Mouse (Mus musculus): ENCODE data around the gene Ppp3r1. TPM values are rescaled to one million over a fixed set of nuclear protein-coding genes. Genes with fewer than 3 reads are reported as not detected.

Gene Ppp3r1
- total and polyA plus RNA-seq, 3 experiments, result 31.8 to 128 (median 116) TPM

GRCm38 (mm10) chr11:17202481-17202880 lies 43.4 kb downstream of the Ppp3r1 start:
- Histone ChIP-seq H3K9ac (ENCODE audit: insufficient read depth, low read depth) (no peak overlapping the region), H3K4me1 (ENCODE audit: control insufficient read depth in 1 of 2, insufficient read depth in 2 of 2) (peaks cover 2 to 23% of the 10 kb centered on the region in 2 experiments; a peak in 2 of 4 replicates), H3K4me2 (ENCODE audit: insufficient read depth, low read depth, poor library complexity, severe bottlenecking) (no peak overlapping the region), H3K36me3 (replicated peaks in 1 of 2; ENCODE audit: control insufficient read depth in 1 of 2, insufficient read depth in 1 of 2, low read length in 1 of 2) (peaks cover 51 to 94% of the 10 kb centered on the region in 2 experiments), H3K27me3 (replicated peaks) (no peaks in the 10 kb centered on the region), H3K4me3 (replicated peaks in 1 of 3; ENCODE audit: low read depth in 2 of 3, low read length in 2 of 3, poor library complexity in 1 of 3) (no peak overlapping the region), H3K79me2 (replicated peaks; ENCODE audit: control insufficient read depth, extremely low read depth, insufficient read depth, poor library complexity, severe bottlenecking) (peaks cover 3% of the 10 kb centered on the region; the same call in 1 of the 2 replicates), H3K27ac (ENCODE audit: insufficient read depth, low read depth) (no peak overlapping the region), H3K9me3 (replicated peaks; ENCODE audit: low read length) (no peaks in the 10 kb centered on the region)
- dilution Hi-C loops (cut with MboI; ENCODE audit: extremely low pct_ligation_motif_present, extremely low pct_unique_long_range_greater_than_20kb, low sequenced_read_pairs) (no loop called here), in situ Hi-C loops (cut with MboI; ENCODE audit: low pct_ligation_motif_present, low pct_unique_long_range_greater_than_20kb, low sequenced_read_pairs) (no loop called here)
- no peak for DNase-seq (ENCODE audit: extremely low read depth)
- TF ChIP-seq MAX (IDR thresholded peaks at IDR 0.05; ENCODE audit: low read length) (no peak), NRF1 (IDR thresholded peaks at IDR 0.05; ENCODE audit: low read depth, low read length) (no peak), MXI1 (IDR thresholded peaks at IDR 0.05; ENCODE audit: low read depth, low read length) (no peak), POLR2A (IDR thresholded peaks at IDR 0.05; ENCODE audit: low read depth, low read length) (peak; percentile 24; the same call in 1 of the 2 replicates)

DNA sequence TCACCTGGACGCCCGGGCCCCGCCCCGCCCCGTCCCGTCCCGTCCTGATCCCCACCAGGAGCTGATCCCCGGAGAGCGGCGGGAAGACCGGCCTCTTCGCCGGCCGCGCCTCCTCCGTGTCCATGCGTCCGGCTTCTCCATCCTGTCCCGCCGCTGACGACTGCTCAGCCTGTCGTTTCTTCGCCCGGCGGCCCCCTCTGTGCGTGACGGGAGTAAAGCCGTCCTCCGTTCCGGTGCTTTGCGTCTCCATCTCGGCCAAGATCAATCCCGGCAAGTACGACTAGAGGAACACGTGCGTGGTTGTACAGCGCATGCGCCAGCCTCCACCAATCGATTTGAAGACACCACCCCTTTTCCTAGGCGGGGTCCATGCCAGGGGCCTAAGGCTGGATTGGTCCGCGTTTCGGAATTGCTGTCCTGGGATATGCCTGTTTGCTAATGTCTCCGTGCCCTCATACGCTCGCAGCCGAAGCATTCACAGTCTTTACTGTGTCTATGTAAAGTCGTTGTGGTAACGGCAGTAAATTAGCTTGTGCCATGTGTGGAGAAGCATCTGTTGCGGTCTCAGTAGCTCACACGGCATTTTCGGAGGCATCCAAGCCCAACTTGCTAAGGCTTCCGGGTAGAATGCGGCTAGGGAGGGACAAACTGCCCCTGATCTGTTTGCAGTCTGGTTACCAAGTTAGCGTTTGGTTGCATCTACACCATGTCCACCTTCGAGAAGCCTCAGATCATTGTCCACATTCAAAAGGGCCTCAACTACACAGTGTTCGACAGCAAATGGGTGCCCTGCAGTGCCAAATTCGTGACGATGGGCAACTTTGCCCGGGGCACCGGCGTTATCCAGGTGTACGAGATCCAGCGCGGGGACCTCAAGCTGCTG lies 52.4 kb downstream of the Ppp3r1 start, which contains the start of gene Pno1:
Gene Pno1 (minus strand): TSS at position 311 of the 883 bp plus-strand sequence.
- H3K27me3 ChIP-seq (replicated peaks), result no peaks in the 10 kb centered on the region
- in situ Hi-C loops (cut with MboI; ENCODE audit: low pct_ligation_motif_present, low pct_unique_long_range_greater_than_20kb, low sequenced_read_pairs) (no loop called here), dilution Hi-C loops (cut with MboI; ENCODE audit: extremely low pct_ligation_motif_present, extremely low pct_unique_long_range_greater_than_20kb, low sequenced_read_pairs) (no loop called here)
- peak within 1 kb of the TSS; percentile 75 to 94 (median 94) for H3K4me3 ChIP-seq (replicated peaks in 1 of 3; ENCODE audit: low read depth in 2 of 3, low read length in 2 of 3, poor library complexity in 1 of 3)
- peaks cover 13 to 42% of the 10 kb centered on the region in 2 experiments; a peak in 3 of 4 replicates for H3K4me1 ChIP-seq (ENCODE audit: control insufficient read depth in 1 of 2, insufficient read depth in 2 of 2)
- H3K4me2 ChIP-seq (ENCODE audit: insufficient read depth, low read depth, poor library complexity, severe bottlenecking), result peak within 1 kb of the TSS; percentile 92
- H3K27ac ChIP-seq (ENCODE audit: insufficient read depth, low read depth), result peak within 1 kb of the TSS; percentile 74
- peak; percentile 99 for DNase-seq (ENCODE audit: extremely low read depth)
- peaks cover 21 to 45% of the 10 kb centered on the region in 2 experiments for H3K36me3 ChIP-seq (replicated peaks in 1 of 2; ENCODE audit: control insufficient read depth in 1 of 2, insufficient read depth in 1 of 2, low read length in 1 of 2)
- H3K9ac ChIP-seq (ENCODE audit: insufficient read depth, low read depth), result peak within 1 kb of the TSS; percentile 77
- H3K9me3 ChIP-seq (replicated peaks; ENCODE audit: low read length), result no peaks in the 10 kb centered on the region
- peaks cover 39% of the 10 kb centered on the region for H3K79me2 ChIP-seq (replicated peaks; ENCODE audit: control insufficient read depth, extremely low read depth, insufficient read depth, poor library complexity, severe bottlenecking)
- TF ChIP-seq KAT2A (IDR thresholded peaks at IDR 0.05; ENCODE audit: insufficient replicate concordance, low read length), result peak; percentile 94; the same call in 1 of the 2 replicates
- TF ChIP-seq ZNF384 (IDR thresholded peaks at IDR 0.05; ENCODE audit: low read depth, low read length), result no peak
- TF ChIP-seq TBP (conservative IDR thresholded peaks at IDR 0.05; ENCODE audit: low read depth, low read length), result peak; percentile 91
- peak; percentile 72; the same call in 1 of the 2 replicates for TF ChIP-seq NELFE (IDR thresholded peaks at IDR 0.05; ENCODE audit: low read depth, low read length)
- TF ChIP-seq MXI1 (IDR thresholded peaks at IDR 0.05; ENCODE audit: low read depth, low read length), result peak; percentile 100
- TF ChIP-seq MAFK (IDR thresholded peaks at IDR 0.05; ENCODE audit: insufficient replicate concordance, low read length), result no peak
- TF ChIP-seq NRF1 (IDR thresholded peaks at IDR 0.05; ENCODE audit: low read depth, low read length), result peak; percentile 96
- TF ChIP-seq EP300 (IDR thresholded peaks at IDR 0.05; ENCODE audit: low read length), result no peak
- TF ChIP-seq POLR2A (IDR thresholded peaks at IDR 0.05; ENCODE audit: low read depth, low read length), result peak; percentile 80
- peak; percentile 100 for TF ChIP-seq MAX (IDR thresholded peaks at IDR 0.05; ENCODE audit: low read length)
- no peak for TF ChIP-seq E2F4 (IDR thresholded peaks at IDR 0.05; ENCODE audit: insufficient replicate concordance, low read depth, low read length)
- no peak for TF ChIP-seq MAZ (IDR thresholded peaks at IDR 0.05; ENCODE audit: low read depth, low read length)
- no peak for TF ChIP-seq JUN (IDR thresholded peaks at IDR 0.05; ENCODE audit: insufficient read depth, low read depth, low read length)
- TF ChIP-seq UBTF (IDR thresholded peaks at IDR 0.05; ENCODE audit: low read depth, low read length), result 0 out of 2 replicates have a peak, but pooled peaks have one; percentile 38
- peak; percentile 80 for TF ChIP-seq BHLHE40 (IDR thresholded peaks at IDR 0.05; ENCODE audit: low read depth, low read length)
- TF ChIP-seq SIN3A (IDR thresholded peaks at IDR 0.05; ENCODE audit: low read length), result peak; percentile 99
- TF ChIP-seq RAD21 (IDR thresholded peaks at IDR 0.05; ENCODE audit: low read depth, low read length), result no peak; the same call in 1 of the 2 replicates
- TF ChIP-seq USF2 (conservative IDR thresholded peaks at IDR 0.05; ENCODE audit: low read depth, low read length), result 0 out of 2 replicates have a peak, but pooled peaks have one; percentile 43
- peak; percentile 97 for TF ChIP-seq MYC (IDR thresholded peaks at IDR 0.05; ENCODE audit: low read depth, low read length)
- TF ChIP-seq ZKSCAN1 (IDR thresholded peaks at IDR 0.05; ENCODE audit: borderline replicate concordance, low read depth, low read length), result no peak
- no peak for TF ChIP-seq PAX5 (IDR thresholded peaks at IDR 0.05; ENCODE audit: low read length)
- TF ChIP-seq GABPA (IDR thresholded peaks at IDR 0.05; ENCODE audit: insufficient replicate concordance, low read depth, low read length), result no peak; the same call in 1 of the 2 replicates
- peak in 1 of 2 experiments; percentile 32; a peak in 2 of 4 replicates for TF ChIP-seq CTCF (conservative IDR thresholded peaks at IDR 0.05 in 1 of 2, IDR thresholded peaks at IDR 0.05 in 1 of 2; ENCODE audit: low read depth in 2 of 2, low read length in 2 of 2)
- TF ChIP-seq MEF2A (IDR thresholded peaks at IDR 0.05; ENCODE audit: borderline replicate concordance, low read depth, low read length), result peak; percentile 63
- TF ChIP-seq SMC3 (IDR thresholded peaks at IDR 0.05; ENCODE audit: low read depth, low read length), result no peak
- peak; percentile 74; the same call in 1 of the 2 replicates for TF ChIP-seq POLR2AphosphoS2 (IDR thresholded peaks at IDR 0.05; ENCODE audit: low read depth, low read length)
- TF ChIP-seq TCF12 (IDR thresholded peaks at IDR 0.05; ENCODE audit: low read depth, low read length), result peak; percentile 72
- 0 out of 2 replicates have a peak, but pooled peaks have one; percentile 41 for TF ChIP-seq CHD2 (IDR thresholded peaks at IDR 0.05; ENCODE audit: low read length)
- TF ChIP-seq IRF4 (IDR thresholded peaks at IDR 0.05; ENCODE audit: low read depth, low read length), result peak; percentile 51; the same call in 1 of the 2 replicates
